Mouse (Mus musculus) stomach, embryonic 14.5 days (tissue): ENCODE data around the gene Gm20388. TPM values are rescaled to one million over a fixed set of nuclear protein-coding genes. Genes with fewer than 3 reads are reported as not detected.

ENCODE experiments used
- ATAC-seq: fragments of 200-750 bp; cut with Nextera tagmentation; 2 replicates; pipeline ENCODE4 v1.8.0; 2017; ENCODE audit warnings: low read depth, moderate TSS enrichment; ENCODE audit not compliant: insufficient number of reproducible peaks, insufficient read depth, low FRiP score
- H3K27ac ChIP-seq: fragments of 300-500 bp; sonication (generic); 2 replicates; pipeline ENCODE4 v1.5.1; 2014; ENCODE audit warnings: mild to moderate bottlenecking, low read length, moderate library complexity, mixed read lengths
- H3K27me3 ChIP-seq: fragments of 300-500 bp; sonication (generic); 2 replicates; pipeline ENCODE4 v1.6.1; 2014; ENCODE audit warnings: low read length, control low read depth, mixed read lengths; ENCODE audit not compliant: control insufficient read depth, insufficient read depth
- H3K36me3 ChIP-seq: fragments of 300-500 bp; sonication (generic); 2 replicates; pipeline ENCODE4 v1.6.1; 2014; ENCODE audit warnings: mild to moderate bottlenecking, control low read depth, low read length, moderate library complexity, mixed read lengths; ENCODE audit not compliant: control insufficient read depth, insufficient read depth
- H3K4me1 ChIP-seq: fragments of 300-500 bp; sonication (generic); 2 replicates; pipeline ENCODE4 v1.6.1; 2014; ENCODE audit warnings: low read length, control low read depth, mixed read lengths; ENCODE audit not compliant: control insufficient read depth, insufficient read depth
- H3K4me2 ChIP-seq: fragments of 300-500 bp; sonication (generic); replicated peaks from 2 replicates; pipeline ENCODE4 v1.6.1; 2014; ENCODE audit warnings: low read depth, low read length, control low read depth
- H3K4me3 ChIP-seq: fragments of 300-500 bp; sonication (generic); 2 replicates; pipeline ENCODE4 v1.5.1; 2014; ENCODE audit warnings: low read depth, low read length, control low read depth
- H3K9ac ChIP-seq: fragments of 300-500 bp; sonication (generic); replicated peaks from 2 replicates; pipeline ENCODE4 v1.6.1; 2014; ENCODE audit warnings: low read depth, mild to moderate bottlenecking, control low read depth, low read length, moderate library complexity, mixed read lengths
- H3K9me3 ChIP-seq: fragments of 300-500 bp; sonication (generic); 2 replicates; pipeline ENCODE4 v1.6.1; 2016; ENCODE audit warnings: low read depth, low read length, control low read depth; ENCODE audit not compliant: control insufficient read depth
- WGBS: fragments of 180-500 bp; shearing (Covaris S2); extraction: QIAGEN DNeasy Blood & Tissue Kit; methylation state at CpG from one replicate; pipeline ENCODE4 v1.1.7; 2014; 5-methylcytosine and 5-hydroxymethylcytosine counted together
- polyA plus RNA-seq: library from polyadenylated mRNA; unstranded; fragments of >200 nt; fragmentation: Nextera tagmentation; extraction: Ambion mirVana; gene quantifications from 2 replicates; pipeline ENCODE4 v1.2.1, GENCODE M21; 2014

Gm20388 gene
- polyA plus RNA-seq, 1 experiment from 2014 or later: 11.4 TPM

DNA sequence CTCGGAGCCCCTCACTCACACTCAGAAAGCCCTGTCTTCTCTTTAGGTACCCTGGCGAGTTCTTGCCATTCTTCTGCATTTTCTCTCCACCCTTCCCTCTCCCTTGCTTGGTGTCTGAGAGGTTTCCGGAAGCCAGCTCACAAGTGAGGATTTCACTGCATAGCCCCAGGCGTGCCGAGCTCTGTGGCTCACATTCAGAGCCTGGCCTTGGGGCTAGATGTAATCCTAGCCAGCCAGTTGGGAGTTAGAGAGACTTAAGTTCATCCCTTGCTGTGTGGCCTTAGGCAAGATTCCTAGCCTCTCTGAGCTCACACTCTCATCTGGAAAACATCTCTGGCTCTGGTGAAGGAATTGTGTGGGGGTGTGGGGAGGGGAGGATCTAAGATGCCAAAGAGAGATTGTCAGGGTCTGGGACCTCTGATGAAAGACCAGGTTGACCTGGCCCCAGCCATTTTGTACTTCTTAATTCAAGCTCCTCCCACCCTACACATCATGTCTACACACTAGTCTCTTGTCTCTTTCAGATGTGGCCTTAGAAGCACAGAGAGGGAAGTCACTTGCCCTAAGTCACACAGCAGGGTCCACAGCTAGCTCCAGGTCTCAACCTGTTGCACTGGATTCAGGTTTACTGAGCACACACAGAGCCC, 426.4 kb downstream of the Gm20388 start:
- Histone ChIP-seq H3K4me2 (no peak overlapping the region), H3K4me3 (no peak overlapping the region), H3K9me3 (no peaks in the 10 kb centered on the region), H3K36me3 (no peaks in the 10 kb centered on the region), H3K27me3 (no peaks in the 10 kb centered on the region), H3K4me1 (peaks cover 17% of the 10 kb centered on the region), H3K9ac (no peak overlapping the region), H3K27ac (no peak overlapping the region)
- no peak for ATAC-seq
- 56% methylated on average over 5 of the region's 5 CpGs for WGBS

DNA sequence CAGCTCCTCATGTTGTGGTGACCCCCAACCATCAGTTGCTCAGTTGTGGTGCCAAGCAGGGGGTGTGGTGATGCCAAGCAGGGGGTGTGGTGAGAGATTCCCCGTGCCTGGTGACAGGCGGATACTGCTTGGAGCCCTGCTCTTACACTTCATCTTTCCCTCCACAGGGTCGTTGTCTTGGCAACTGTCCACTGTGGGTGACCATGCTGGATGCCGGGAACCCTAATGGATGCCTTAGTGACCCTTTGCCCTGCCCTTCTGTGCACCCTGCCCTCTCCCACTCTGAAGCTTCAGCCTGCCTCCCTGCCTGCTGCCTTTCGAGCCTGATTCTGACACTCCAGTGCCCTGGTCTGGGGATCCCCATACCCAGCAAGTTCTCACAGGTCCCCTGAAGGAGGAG, 427.0 kb downstream of the Gm20388 start:
- Histone ChIP-seq H3K9me3 (no peaks in the 10 kb centered on the region), H3K27me3 (no peaks in the 10 kb centered on the region), H3K4me1 (peaks cover 17% of the 10 kb centered on the region), H3K4me2 (no peak overlapping the region), H3K4me3 (no peak overlapping the region), H3K9ac (no peak overlapping the region), H3K36me3 (no peaks in the 10 kb centered on the region), H3K27ac (no peak overlapping the region)
- 45% methylated on average over 5 of the region's 5 CpGs for WGBS
- no peak for ATAC-seq

DNA sequence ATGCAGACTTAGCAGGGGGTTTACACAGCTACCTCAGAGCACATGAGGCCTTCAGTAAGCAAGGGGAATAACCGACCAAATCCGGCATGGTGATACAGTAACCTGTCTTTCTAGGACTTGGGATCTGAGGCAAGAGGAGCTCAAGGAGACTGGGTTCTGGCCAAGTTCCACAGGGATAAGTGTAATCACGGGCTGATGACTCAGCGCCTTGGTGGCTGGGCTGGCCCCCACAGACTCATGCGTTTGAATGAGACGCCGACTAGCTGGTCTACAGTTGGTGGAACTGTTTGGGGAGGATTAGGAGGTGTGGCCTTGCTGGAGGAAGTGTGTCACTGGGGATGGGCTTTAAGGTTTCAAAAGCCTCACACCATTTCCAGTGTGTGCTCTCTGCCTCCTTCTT, 428.0 kb downstream of the Gm20388 start:
- no peaks in the 10 kb centered on the region for H3K9me3 ChIP-seq
- no peak overlapping the region for H3K27ac ChIP-seq
- no peak overlapping the region for H3K4me3 ChIP-seq
- H3K27me3 ChIP-seq: no peaks in the 10 kb centered on the region
- H3K4me1 ChIP-seq: peaks cover 19% of the 10 kb centered on the region
- no peaks in the 10 kb centered on the region for H3K36me3 ChIP-seq
- no peak overlapping the region for H3K9ac ChIP-seq
- ATAC-seq: no peak
- no peak overlapping the region for H3K4me2 ChIP-seq
- 91% methylated on average over 7 of the region's 7 CpGs for WGBS

DNA sequence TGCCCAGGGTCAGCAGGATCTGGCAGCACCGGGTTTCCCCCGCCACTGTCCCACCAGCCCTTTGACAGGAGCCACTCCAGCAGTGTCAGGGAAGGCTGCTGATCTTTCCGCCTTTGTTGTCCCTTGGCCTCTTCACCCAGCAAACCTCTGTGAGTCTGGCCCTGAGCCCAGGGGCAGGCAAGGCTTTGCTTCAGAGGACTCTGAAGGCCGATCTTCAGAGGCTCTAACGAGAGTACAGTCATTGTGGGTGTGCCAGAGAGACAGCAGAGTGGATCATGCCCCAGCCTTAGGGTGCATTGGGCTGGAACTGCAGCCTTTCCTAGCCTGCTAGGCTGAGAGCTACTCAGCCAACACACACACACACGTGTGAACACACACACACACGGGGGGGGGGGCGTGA, 429.1 kb downstream of the Gm20388 start:
- H3K4me3 ChIP-seq: no peak overlapping the region
- no peaks in the 10 kb centered on the region for H3K36me3 ChIP-seq
- no peak for ATAC-seq
- H3K27me3 ChIP-seq: no peaks in the 10 kb centered on the region
- H3K27ac ChIP-seq: no peak overlapping the region
- no peak overlapping the region for H3K9ac ChIP-seq
- H3K4me2 ChIP-seq: no peak overlapping the region
- H3K9me3 ChIP-seq: no peaks in the 10 kb centered on the region
- 72% methylated on average over 7 of the region's 8 CpGs for WGBS
- peaks cover 16% of the 10 kb centered on the region for H3K4me1 ChIP-seq

DNA sequence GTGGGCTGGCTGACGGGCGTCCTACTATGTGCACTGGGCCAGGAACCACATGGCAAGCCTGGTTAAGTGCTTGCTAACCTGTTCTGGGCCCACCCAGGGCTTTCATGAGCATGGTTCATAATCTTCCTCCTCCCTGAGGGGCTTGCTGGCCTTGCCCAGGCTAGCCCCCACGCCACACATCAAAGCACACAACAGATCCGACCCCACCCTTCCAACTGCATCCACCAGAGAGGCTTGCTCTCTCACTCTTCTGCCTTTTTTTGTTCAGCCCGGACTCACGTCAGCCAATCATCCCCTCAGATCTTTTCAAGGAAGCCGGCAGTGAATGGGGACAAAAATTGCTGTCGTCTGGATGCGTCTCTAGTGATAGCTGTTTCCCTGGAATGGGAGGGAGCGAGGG, 430.5 kb downstream of the Gm20388 start:
- H3K9ac ChIP-seq: no peak overlapping the region
- H3K9me3 ChIP-seq: no peaks in the 10 kb centered on the region
- no peaks in the 10 kb centered on the region for H3K36me3 ChIP-seq
- H3K4me1 ChIP-seq: peaks cover 2% of the 10 kb centered on the region; the same call in 1 of the 2 replicates
- no peak overlapping the region for H3K4me3 ChIP-seq
- H3K4me2 ChIP-seq: no peak overlapping the region
- H3K27ac ChIP-seq: no peak overlapping the region
- no peaks in the 10 kb centered on the region for H3K27me3 ChIP-seq
- WGBS: 76% methylated on average over 10 of the region's 10 CpGs
- no peak for ATAC-seq

DNA sequence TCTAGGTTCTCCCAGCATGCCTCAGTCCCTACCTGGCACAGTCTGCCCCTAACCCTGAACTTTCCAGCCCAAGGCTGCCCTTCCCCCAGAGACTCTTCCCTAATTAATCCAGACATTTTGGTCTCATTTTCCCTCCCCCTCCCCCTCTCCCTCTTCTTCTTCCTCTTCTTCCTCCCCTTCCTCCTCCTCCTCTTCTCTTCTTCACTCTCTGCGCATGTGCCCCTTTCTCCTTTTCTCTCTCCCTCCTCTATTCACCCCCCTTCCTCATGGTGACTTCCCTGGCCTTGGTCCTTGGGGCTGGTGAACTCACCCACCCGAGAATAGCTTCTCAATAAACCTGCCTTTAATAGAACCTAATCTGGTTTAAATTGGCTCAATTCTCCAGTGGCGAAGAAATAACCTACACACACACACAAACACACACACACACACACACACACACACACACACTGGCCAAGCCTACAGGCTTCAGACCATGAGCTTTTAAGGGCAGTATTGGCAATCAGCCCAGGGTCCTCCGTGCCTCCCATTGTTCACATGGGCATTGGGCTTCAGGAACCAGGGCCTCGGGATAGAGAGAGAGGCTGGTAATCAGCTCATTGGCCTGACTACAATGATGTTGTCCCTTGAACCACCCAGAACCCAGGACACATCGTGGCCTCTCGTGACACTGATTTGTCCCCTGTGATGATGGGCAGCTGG, 432.4 kb downstream of the Gm20388 start:
- WGBS: 76% methylated on average over 7 of the region's 7 CpGs
- Histone ChIP-seq H3K4me2 (no peak overlapping the region), H3K4me1 (peaks cover 2% of the 10 kb centered on the region; the same call in 1 of the 2 replicates), H3K27ac (no peak overlapping the region), H3K36me3 (no peaks in the 10 kb centered on the region), H3K4me3 (no peak overlapping the region), H3K9ac (no peak overlapping the region), H3K9me3 (no peaks in the 10 kb centered on the region), H3K27me3 (no peaks in the 10 kb centered on the region)
- ATAC-seq: no peak

DNA sequence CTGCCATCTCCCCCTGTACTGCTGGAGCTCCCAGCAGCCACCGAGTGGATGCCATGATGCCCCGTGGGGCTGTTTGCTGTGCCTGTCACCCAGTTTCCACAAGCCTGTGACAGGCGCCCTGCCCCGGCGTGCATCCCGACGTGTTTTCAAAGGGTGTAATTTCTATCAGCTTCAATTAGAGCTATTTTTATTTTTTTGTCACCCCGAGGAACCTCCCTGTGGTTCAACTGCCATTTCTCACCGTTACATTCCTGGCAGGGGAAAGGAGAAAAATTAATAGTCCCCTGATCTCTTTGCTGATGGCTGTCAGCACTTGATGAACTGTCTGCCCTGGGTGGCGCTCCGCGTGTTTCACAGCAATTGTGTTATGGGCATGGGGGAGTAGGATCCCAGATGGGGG, 432.9 kb downstream of the Gm20388 start:
- Histone ChIP-seq H3K27me3 (no peaks in the 10 kb centered on the region), H3K4me2 (no peak overlapping the region), H3K4me1 (peaks cover 2% of the 10 kb centered on the region; the same call in 1 of the 2 replicates), H3K36me3 (no peaks in the 10 kb centered on the region), H3K4me3 (no peak overlapping the region), H3K9ac (no peak overlapping the region), H3K27ac (no peak overlapping the region), H3K9me3 (no peaks in the 10 kb centered on the region)
- 82% methylated on average over 12 of the region's 12 CpGs for WGBS
- no peak for ATAC-seq

DNA sequence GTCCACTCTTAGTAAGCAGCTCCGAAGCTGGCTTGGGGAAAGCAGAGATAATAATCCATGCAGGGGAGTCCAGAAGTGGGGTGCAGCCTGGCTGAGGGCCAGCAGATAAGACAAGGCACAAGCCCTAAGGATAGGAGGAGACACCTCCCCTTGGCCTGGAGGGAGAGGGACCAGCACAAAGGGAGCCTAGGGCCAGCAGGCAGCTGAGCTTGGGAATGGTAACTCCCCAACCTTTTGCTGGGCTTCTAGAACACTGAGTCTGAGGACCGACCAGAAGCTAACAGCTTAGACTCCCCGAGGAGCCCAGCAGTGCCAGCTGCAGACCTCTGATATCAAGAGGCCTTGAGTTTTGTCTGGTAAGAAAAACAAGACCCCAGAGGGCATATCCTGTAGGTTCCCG, 433.5 kb downstream of the Gm20388 start:
- Histone ChIP-seq H3K4me1 (peaks cover 2% of the 10 kb centered on the region; the same call in 1 of the 2 replicates), H3K9ac (no peak overlapping the region), H3K27ac (no peak overlapping the region), H3K36me3 (no peaks in the 10 kb centered on the region), H3K27me3 (no peaks in the 10 kb centered on the region), H3K4me3 (no peak overlapping the region), H3K4me2 (no peak overlapping the region), H3K9me3 (no peaks in the 10 kb centered on the region)
- 48% methylated on average over 4 of the region's 4 CpGs for WGBS
- no peak; the same call in 1 of the 2 replicates for ATAC-seq
